Mouse (Mus musculus) thymus, adult 18-20 months (tissue): ENCODE results near the gene Gm11565.
"Not testable (repeated sequence)": the region's sequence is repeated elsewhere in the genome, so short reads cannot be mapped to it uniquely, and the experiment has no call there.

Experiments
- DNase-seq, 2 experiments: peaks; one replicate each; pipeline ENCODE4 v3.0.0; 2022; ENCODE audit warnings: mixed read lengths in 2 of 2

The Gm11565 gene

GRCm38 (mm10) chr11:99914451-99914850 lies at the start of gene Gm11565:
TSS of gene Gm11565 (plus strand) at chr11:99914751.
- DNase-seq: no peak

GRCm38 (mm10) chr11:99873089-99873488 lies 41.5 kb upstream of the Gm11565 start, which contains the start of gene Krtap9-1:
TSS of gene Krtap9-1 (plus strand) at chr11:99873389.
- DNase-seq: not testable (repeated sequence)

GRCm38 (mm10) chr11:99878887-99879286 lies 35.7 kb upstream of the Gm11565 start, which contains the start of gene Gm11567:
TSS of gene Gm11567 (plus strand) at chr11:99879187.
- DNase-seq: not testable (repeated sequence)

- DNase-seq: no peak
These were observed 6.9 kb upstream of the Gm11565 start, which contains the start of gene Krtap31-1 for GRCm38 (mm10) chr11:99907620-99908019. TSS of gene Krtap31-1 (plus strand) at chr11:99907920.

GRCm38 (mm10) chr11:99935991-99936390 lies 21.4 kb downstream of the Gm11565 start, which contains the start of gene Krtap31-2:
TSS of gene Krtap31-2 (plus strand) at chr11:99936291.
- DNase-seq: no peak

- DNase-seq: no peak
These were observed 23.3 kb downstream of the Gm11565 start for GRCm38 (mm10) chr11:99937751-99938264.

GRCm38 (mm10) chr11:99948175-99948574 lies 33.6 kb downstream of the Gm11565 start, which contains the start of gene Krtap9-5:
TSS of gene Krtap9-5 (plus strand) at chr11:99948475.
- DNase-seq: no peak

- DNase-seq: no peak
These were observed 49.7 kb downstream of the Gm11565 start for GRCm38 (mm10) chr11:99964213-99964612.
